Mouse (Mus musculus) hindbrain, postnatal 0 days (tissue): ENCODE measurements around the gene Tmem50a. TPM values are rescaled to one million over a fixed set of nuclear protein-coding genes. Genes with fewer than 3 reads are reported as not detected.

Experiments used
- ATAC-seq: fragments of 200-750 bp; cut with Nextera tagmentation; 2 replicates; pipeline ENCODE4 v1.8.0; 2017; ENCODE audit warnings: mild to moderate bottlenecking, moderate TSS enrichment, moderate library complexity
- DNase-seq: peaks from one replicate; pipeline ENCODE4 v3.0.0-alpha.2; 2015; ENCODE audit warnings: low spot score
- H3K27ac ChIP-seq: fragments of 300-500 bp; sonication (generic); 2 replicates; pipeline ENCODE4 v1.5.1; 2014; ENCODE audit warnings: mild to moderate bottlenecking
- H3K27me3 ChIP-seq: fragments of 300-500 bp; sonication (generic); 2 replicates; pipeline ENCODE4 v1.6.1; 2014; ENCODE audit warnings: low read length, mixed read lengths; ENCODE audit not compliant: insufficient read depth
- H3K36me3 ChIP-seq: fragments of 300-500 bp; sonication (generic); 2 replicates; pipeline ENCODE4 v1.6.1; 2014; ENCODE audit warnings: low read length, mixed read lengths; ENCODE audit not compliant: insufficient read depth
- H3K4me1 ChIP-seq: fragments of 300-500 bp; sonication (generic); 2 replicates; pipeline ENCODE4 v1.6.1; 2014; ENCODE audit warnings: antibody characterized with exemption, low read length, mixed read lengths; ENCODE audit not compliant: insufficient read depth
- H3K4me2 ChIP-seq: fragments of 300-500 bp; sonication (generic); 2 replicates; pipeline ENCODE4 v1.6.1; 2014; ENCODE audit warnings: low read depth, mild to moderate bottlenecking, low read length, moderate library complexity, mixed read lengths
- H3K4me3 ChIP-seq: fragments of 300-500 bp; sonication (generic); 2 replicates; pipeline ENCODE4 v1.5.1; 2014; ENCODE audit warnings: low read length
- H3K9ac ChIP-seq: fragments of 300-500 bp; sonication (generic); replicated peaks from 2 replicates; pipeline ENCODE4 v1.6.1; 2014; ENCODE audit warnings: mild to moderate bottlenecking, low read length, moderate library complexity, mixed read lengths
- H3K9me3 ChIP-seq: fragments of 300-500 bp; sonication (generic); 2 replicates; pipeline ENCODE4 v1.6.1; 2016; ENCODE audit warnings: low read length, mixed read lengths
- CTCF ChIP-seq: IDR thresholded peaks from 2 replicates; pipeline ENCODE4 v1.5.1; 2016; ENCODE audit warnings: antibody characterized with exemption, control low read depth, low read depth
- WGBS: fragments of 180-500 bp; shearing (Covaris S2); extraction: QIAGEN DNeasy Blood & Tissue Kit; methylation state at CpG from one replicate; pipeline ENCODE4 v1.1.7; 2014; 5-methylcytosine and 5-hydroxymethylcytosine counted together
- polyA plus RNA-seq: library from polyadenylated mRNA; unstranded; fragments of >200 nt; fragmentation: Nextera tagmentation; extraction: Ambion mirVana; gene quantifications from 2 replicates; pipeline ENCODE4 v1.2.1, GENCODE M21; 2015
- total RNA-seq: library from RNA; depleted of rRNA; stranded (reverse); fragments of >200 nt; gene quantifications from 2 replicates; pipeline ENCODE4 v1.2.3, GENCODE M21; 2014; rRNA removed

The Tmem50a gene
- total and polyA plus RNA-seq, 2 experiments from 2014 or later = 149 to 231 TPM

GRCm38 (mm10) chr4:134853259-134853636 is 61.6 kb downstream of the Tmem50a start, which contains the start of gene Maco1:
Maco1 (minus strand) TSS chr4:134853345.
- Histone ChIP-seq H3K36me3 (no peaks in the 10 kb centered on the region), H3K27ac (peak within 1 kb of the TSS; percentile 99), H3K27me3 (no peaks in the 10 kb centered on the region), H3K4me2 (peak within 1 kb of the TSS; percentile 82), H3K4me1 (peaks cover 18% of the 10 kb centered on the region), H3K4me3 (peak within 1 kb of the TSS; percentile 98), H3K9ac (peak within 1 kb of the TSS; percentile 94), H3K9me3 (no peaks in the 10 kb centered on the region)
- DNase-seq = peak; percentile 99
- peak; percentile 96 for ATAC-seq
- WGBS = under 1% methylated on average over 37 of the region's 38 CpGs
- TF ChIP-seq CTCF = no peak

- WGBS = under 1% methylated on average over 88 of the region's 106 CpGs
- Histone ChIP-seq H3K4me3 (peak overlapping the region; percentile 98), H3K27me3 (no peaks in the 10 kb centered on the region), H3K27ac (peak overlapping the region; percentile 99), H3K4me2 (peak overlapping the region; percentile 74), H3K9me3 (no peaks in the 10 kb centered on the region), H3K4me1 (peaks cover 18% of the 10 kb centered on the region), H3K9ac (peak overlapping the region; percentile 94), H3K36me3 (no peaks in the 10 kb centered on the region)
- TF ChIP-seq CTCF = no peak
- peak; percentile 1; the same call in 1 of the 2 replicates for ATAC-seq
- peak; percentile 57 for DNase-seq
Observed at GRCm38 (mm10) chr4:134852438-134853255, 62.2 kb downstream of the Tmem50a start.

GRCm38 (mm10) chr4:134851876-134852275 is 62.9 kb downstream of the Tmem50a start:
- no peaks in the 10 kb centered on the region for H3K36me3 ChIP-seq
- no peak for TF ChIP-seq CTCF
- no peaks in the 10 kb centered on the region for H3K9me3 ChIP-seq
- peak overlapping the region; percentile 98 for H3K4me3 ChIP-seq
- peak overlapping the region; percentile 94 for H3K9ac ChIP-seq
- no peaks in the 10 kb centered on the region for H3K27me3 ChIP-seq
- H3K4me1 ChIP-seq = peaks cover 18% of the 10 kb centered on the region
- peak overlapping the region; percentile 74 for H3K4me2 ChIP-seq
- H3K27ac ChIP-seq = peak overlapping the region; percentile 99
- 7% methylated on average over 14 of the region's 14 CpGs for WGBS
- DNase-seq (peak; percentile 37), ATAC-seq (no peak)

- Histone ChIP-seq H3K27ac (no peak overlapping the region), H3K9ac (peak overlapping the region; percentile 94; the same call in 1 of the 2 replicates), H3K36me3 (no peaks in the 10 kb centered on the region), H3K4me1 (peaks cover 18% of the 10 kb centered on the region), H3K9me3 (no peaks in the 10 kb centered on the region), H3K27me3 (no peaks in the 10 kb centered on the region), H3K4me2 (peak overlapping the region; percentile 74), H3K4me3 (peak overlapping the region; percentile 98)
- no peak for ATAC-seq
- DNase-seq = no peak
- TF ChIP-seq CTCF = no peak
- 37% methylated on average over 2 of the region's 2 CpGs for WGBS
Observed at GRCm38 (mm10) chr4:134851236-134851635, 63.6 kb downstream of the Tmem50a start.

- ATAC-seq (no peak), DNase-seq (no peak)
- no peaks in the 10 kb centered on the region for H3K9me3 ChIP-seq
- H3K4me3 ChIP-seq = no peak overlapping the region
- no peaks in the 10 kb centered on the region for H3K36me3 ChIP-seq
- WGBS = 61% methylated on average over 4 of the region's 4 CpGs
- H3K4me2 ChIP-seq = peak overlapping the region; percentile 74
- no peak for TF ChIP-seq CTCF
- no peak overlapping the region for H3K27ac ChIP-seq
- peaks cover 18% of the 10 kb centered on the region for H3K4me1 ChIP-seq
- no peak overlapping the region for H3K9ac ChIP-seq
- H3K27me3 ChIP-seq = no peaks in the 10 kb centered on the region
Observed at GRCm38 (mm10) chr4:134850551-134850950, 64.3 kb downstream of the Tmem50a start.

Other genes with a start within 250 kb of the Tmem50a start
- gene Man1c1, start 210.7 kb downstream of the Tmem50a start, total RNA-seq = 36.1 and 40.5 TPM in 2 replicates
- 5.8 and 7.1 TPM in 2 replicates for gene Man1c1, start 210.7 kb downstream of the Tmem50a start, polyA plus RNA-seq
- 2.6 and 3.1 TPM in 2 replicates for gene Ldlrap1, start 147.0 kb downstream of the Tmem50a start, total RNA-seq
- gene Ldlrap1, start 147.0 kb downstream of the Tmem50a start, polyA plus RNA-seq = 2.7 and 2.9 TPM in 2 replicates
- 43.6 and 45.5 TPM in 2 replicates for gene Maco1, start 61.7 kb downstream of the Tmem50a start, total RNA-seq
- gene Maco1, start 61.7 kb downstream of the Tmem50a start, polyA plus RNA-seq = 68.9 and 70.3 TPM in 2 replicates
- 0.29 and 2.1 TPM in 2 replicates for gene Rhd, start 50.5 kb downstream of the Tmem50a start, total RNA-seq
- 1.1 TPM in 2 replicates for gene Rhd, start 50.5 kb downstream of the Tmem50a start, polyA plus RNA-seq
- gene Rsrp1, start 8.6 kb upstream of the Tmem50a start, total RNA-seq = 70.0 and 112 TPM in 2 replicates
- gene Rsrp1, start 8.6 kb upstream of the Tmem50a start, polyA plus RNA-seq = 256 and 295 TPM in 2 replicates
- gene Syf2, start 15.9 kb upstream of the Tmem50a start, total RNA-seq = 19.2 and 35.0 TPM in 2 replicates
- 70.7 and 80.4 TPM in 2 replicates for gene Syf2, start 15.9 kb upstream of the Tmem50a start, polyA plus RNA-seq
- not detected in 2 replicates for gene Runx3, start 205.6 kb upstream of the Tmem50a start, total RNA-seq
- gene Runx3, start 205.6 kb upstream of the Tmem50a start, polyA plus RNA-seq = not detected in 2 replicates